Mouse (Mus musculus): ENCODE data around the gene Nacc2. TPM values are rescaled to one million over a fixed set of nuclear protein-coding genes. Genes with fewer than 3 reads are reported as not detected.

Nacc2 gene
- total and polyA plus RNA-seq, 3 experiments, result 19.0 to 31.8 (median 31.6) TPM

DNA sequence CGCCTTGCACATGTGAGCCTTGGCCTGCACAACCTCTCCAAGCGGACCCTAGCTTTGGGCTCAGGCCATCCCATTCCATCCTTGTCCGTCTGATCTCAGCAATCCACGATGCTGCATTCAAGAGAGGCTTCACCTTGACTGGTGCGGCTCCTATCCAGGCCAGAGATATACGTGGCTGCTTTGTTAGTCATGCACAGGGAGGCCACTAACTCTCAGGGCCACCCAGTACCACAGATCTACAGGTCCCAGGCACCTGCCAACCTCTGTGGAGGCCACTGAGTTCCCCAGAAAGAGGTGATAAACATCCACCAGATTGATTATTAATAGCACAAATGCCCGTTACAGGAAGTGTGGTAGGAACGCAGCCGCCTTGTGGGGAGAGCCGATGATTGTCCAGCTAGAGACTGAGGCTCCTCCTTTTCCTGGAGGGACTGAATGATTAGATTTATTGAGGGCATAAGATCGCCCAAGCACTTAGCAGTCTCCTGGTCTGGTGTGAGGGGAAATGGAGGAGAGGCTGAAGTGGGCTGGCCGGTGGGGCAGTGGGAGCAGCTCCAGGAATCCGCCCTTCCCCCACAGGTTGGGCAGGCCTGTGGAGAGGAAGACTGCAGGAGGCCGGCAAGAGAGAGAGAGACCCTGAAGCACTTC lies 81.7 kb downstream of the Nacc2 start:
- intact Hi-C loops (cut with DNase I), result no loop called here
- Histone ChIP-seq H3K4me3 (no peak overlapping the region), H3K79me2 (replicated peaks; ENCODE audit: control insufficient read depth, insufficient read depth, low read length) (no peaks in the 10 kb centered on the region), H3K27ac (no peak overlapping the region), H3K36me3 (ENCODE audit: control insufficient read depth, insufficient read depth, low read length) (no peaks in the 10 kb centered on the region), H3K4me1 (ENCODE audit: control insufficient read depth, insufficient read depth, low read length) (no peaks in the 10 kb centered on the region; the same call in 1 of the 2 replicates), H3K9ac (ENCODE audit: low read depth, low read length) (no peak overlapping the region), H3K27me3 (ENCODE audit: control insufficient read depth, insufficient read depth, low read length) (no peaks in the 10 kb centered on the region)
- TF ChIP-seq POLR2A (IDR thresholded peaks at IDR 0.05; ENCODE audit: insufficient read depth, low read depth, low read length) (no peak), CTCF (IDR thresholded peaks at IDR 0.05) (no peak), EP300 (IDR thresholded peaks at IDR 0.05; ENCODE audit: insufficient read depth, low read depth, low read length) (no peak)
- WGBS, result 42% methylated on average over 14 of the region's 14 CpGs
- no peak for DNase-seq

DNA sequence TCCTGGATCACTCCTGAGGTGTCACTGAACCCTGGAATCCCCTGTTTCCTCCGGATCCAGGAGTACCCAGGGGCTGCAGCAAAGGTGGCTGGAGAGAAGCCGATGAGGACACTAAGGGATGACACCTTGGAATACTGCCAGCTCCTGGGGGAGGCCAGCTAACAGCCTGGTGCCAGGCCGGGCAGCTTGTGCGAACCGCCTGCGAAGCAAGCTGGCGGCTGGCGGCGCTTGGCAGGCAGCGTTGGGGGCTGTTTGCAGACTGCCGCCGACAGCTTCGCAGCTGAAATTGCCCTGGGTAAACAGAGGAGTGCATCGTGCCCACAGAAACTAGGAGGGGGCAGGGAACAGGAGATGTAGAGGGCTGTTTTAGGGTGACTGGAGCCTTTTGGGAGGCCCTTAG lies 83.1 kb downstream of the Nacc2 start:
- Histone ChIP-seq H3K4me3 (no peak overlapping the region), H3K27me3 (ENCODE audit: control insufficient read depth, insufficient read depth, low read length) (no peaks in the 10 kb centered on the region), H3K27ac (no peak overlapping the region), H3K79me2 (replicated peaks; ENCODE audit: control insufficient read depth, insufficient read depth, low read length) (no peaks in the 10 kb centered on the region), H3K4me1 (ENCODE audit: control insufficient read depth, insufficient read depth, low read length) (no peaks in the 10 kb centered on the region; the same call in 1 of the 2 replicates), H3K36me3 (ENCODE audit: control insufficient read depth, insufficient read depth, low read length) (no peaks in the 10 kb centered on the region), H3K9ac (ENCODE audit: low read depth, low read length) (no peak overlapping the region)
- intact Hi-C loops (cut with DNase I), result no loop called here
- DNase-seq, result peak in 1 of 2 experiments; percentile 8
- TF ChIP-seq EP300 (IDR thresholded peaks at IDR 0.05; ENCODE audit: insufficient read depth, low read depth, low read length) (no peak), CTCF (IDR thresholded peaks at IDR 0.05) (no peak), POLR2A (IDR thresholded peaks at IDR 0.05; ENCODE audit: insufficient read depth, low read depth, low read length) (no peak)
- 52% methylated on average over 14 of the region's 14 CpGs for WGBS

DNA sequence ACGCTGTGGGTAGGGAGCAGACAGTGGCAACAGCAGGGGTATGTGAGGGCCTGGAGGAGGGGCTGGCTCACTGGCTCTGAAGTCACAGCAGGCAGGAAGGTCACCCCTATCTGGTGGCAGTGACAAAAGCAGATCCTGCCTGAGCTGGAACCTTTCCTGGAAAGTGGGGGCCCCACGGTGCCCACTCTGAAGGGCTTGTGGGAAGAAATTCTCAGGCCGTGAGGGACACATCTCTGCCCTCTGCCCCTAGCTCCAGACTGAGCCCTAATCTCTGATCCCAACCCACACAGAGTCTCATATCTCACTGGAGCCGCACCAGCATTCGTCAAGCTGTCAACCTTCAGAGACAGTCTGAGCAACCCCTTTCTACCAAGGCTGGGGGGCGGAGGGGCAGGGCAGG lies 85.6 kb downstream of the Nacc2 start:
- intact Hi-C loops (cut with DNase I), result no loop called here

DNA sequence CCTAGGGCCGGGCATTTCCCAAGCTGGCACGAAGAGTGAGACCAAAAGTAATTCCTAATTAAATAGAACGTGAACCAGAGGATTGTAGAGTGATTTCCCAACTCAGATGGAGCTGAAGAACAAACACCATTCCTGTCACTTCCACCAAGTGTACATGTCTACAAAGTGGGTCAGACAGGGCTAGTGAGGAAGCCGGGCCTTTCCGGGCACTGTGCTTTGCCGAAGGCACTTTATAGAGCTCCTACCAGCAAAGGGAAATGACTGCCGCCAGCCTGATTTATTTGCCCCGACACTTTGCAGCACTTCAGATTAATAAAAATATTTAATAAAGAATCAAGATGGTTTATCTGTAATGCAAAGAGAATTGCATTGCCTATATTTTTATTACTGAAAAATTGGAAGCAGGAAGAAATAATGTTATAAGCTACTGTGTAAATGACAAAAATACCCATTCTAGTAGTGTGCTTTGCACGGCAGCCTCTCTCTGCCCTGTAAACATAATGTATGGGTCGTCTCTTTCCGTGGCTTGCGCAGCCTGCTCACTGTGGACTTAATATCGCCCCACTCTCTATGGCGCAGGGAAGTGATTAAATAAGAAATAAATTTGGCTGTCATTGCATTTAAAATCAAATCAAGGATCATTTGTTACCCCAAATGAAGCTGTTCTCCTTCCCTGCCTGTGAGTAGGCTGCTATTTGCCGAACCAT lies 88.5 kb downstream of the Nacc2 start:
- 85% methylated on average over 15 of the region's 15 CpGs for WGBS
- Histone ChIP-seq H3K4me1 (ENCODE audit: control insufficient read depth, insufficient read depth, low read length) (no peaks in the 10 kb centered on the region; the same call in 1 of the 2 replicates), H3K79me2 (replicated peaks; ENCODE audit: control insufficient read depth, insufficient read depth, low read length) (no peaks in the 10 kb centered on the region), H3K27ac (no peak overlapping the region), H3K4me3 (no peak overlapping the region), H3K27me3 (ENCODE audit: control insufficient read depth, insufficient read depth, low read length) (no peaks in the 10 kb centered on the region), H3K36me3 (ENCODE audit: control insufficient read depth, insufficient read depth, low read length) (no peaks in the 10 kb centered on the region), H3K9ac (ENCODE audit: low read depth, low read length) (no peak overlapping the region)
- TF ChIP-seq POLR2A (IDR thresholded peaks at IDR 0.05; ENCODE audit: insufficient read depth, low read depth, low read length) (no peak), CTCF (IDR thresholded peaks at IDR 0.05) (no peak), EP300 (IDR thresholded peaks at IDR 0.05; ENCODE audit: insufficient read depth, low read depth, low read length) (no peak)
- no peak for DNase-seq
- intact Hi-C loops (cut with DNase I), result no loop called here

More for the DNA sequence above, 85.6 kb downstream of the Nacc2 start:
- H3K79me2 ChIP-seq (replicated peaks; ENCODE audit: control insufficient read depth, insufficient read depth, low read length), result no peaks in the 10 kb centered on the region
- no peaks in the 10 kb centered on the region for H3K36me3 ChIP-seq (ENCODE audit: control insufficient read depth, insufficient read depth, low read length)
- 19% methylated on average over 6 of the region's 6 CpGs for WGBS
- no peak overlapping the region for H3K27ac ChIP-seq
- no peak for DNase-seq
- no peak overlapping the region for H3K9ac ChIP-seq (ENCODE audit: low read depth, low read length)
- H3K4me3 ChIP-seq, result no peak overlapping the region
- TF ChIP-seq CTCF (IDR thresholded peaks at IDR 0.05), result no peak
- TF ChIP-seq EP300 (IDR thresholded peaks at IDR 0.05; ENCODE audit: insufficient read depth, low read depth, low read length), result no peak
- TF ChIP-seq POLR2A (IDR thresholded peaks at IDR 0.05; ENCODE audit: insufficient read depth, low read depth, low read length), result no peak
- no peaks in the 10 kb centered on the region for H3K27me3 ChIP-seq (ENCODE audit: control insufficient read depth, insufficient read depth, low read length)
- no peaks in the 10 kb centered on the region; the same call in 1 of the 2 replicates for H3K4me1 ChIP-seq (ENCODE audit: control insufficient read depth, insufficient read depth, low read length)

DNA sequence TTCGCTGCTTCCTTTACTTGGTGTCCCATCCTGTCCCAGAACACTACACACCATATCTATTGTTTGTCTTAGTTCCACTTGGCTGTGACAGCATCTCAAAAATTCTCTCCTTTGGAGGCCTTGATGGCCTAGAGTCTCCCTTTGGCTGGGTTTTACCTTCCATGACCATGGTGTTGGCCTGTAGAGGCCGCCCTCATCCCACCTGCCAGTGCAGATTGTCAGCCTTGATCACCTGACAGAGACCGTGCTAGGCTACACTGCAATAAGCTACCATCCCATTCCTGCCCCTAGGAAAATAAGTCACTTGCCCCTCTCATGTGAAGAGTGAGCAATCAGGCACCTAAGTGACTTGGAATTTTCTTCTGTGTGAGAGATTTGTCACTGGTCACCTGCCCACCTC lies 92.7 kb downstream of the Nacc2 start:
- intact Hi-C loops (cut with DNase I), result no loop called here
- DNase-seq, result no peak
- 51% methylated on average over 3 of the region's 3 CpGs for WGBS
- Histone ChIP-seq H3K4me3 (no peak overlapping the region), H3K9ac (ENCODE audit: low read depth, low read length) (no peak overlapping the region), H3K27ac (no peak overlapping the region), H3K36me3 (ENCODE audit: control insufficient read depth, insufficient read depth, low read length) (no peaks in the 10 kb centered on the region), H3K4me1 (ENCODE audit: control insufficient read depth, insufficient read depth, low read length) (no peaks in the 10 kb centered on the region), H3K27me3 (ENCODE audit: control insufficient read depth, insufficient read depth, low read length) (no peaks in the 10 kb centered on the region), H3K79me2 (replicated peaks; ENCODE audit: control insufficient read depth, insufficient read depth, low read length) (no peaks in the 10 kb centered on the region)
- TF ChIP-seq CTCF (IDR thresholded peaks at IDR 0.05) (peak; percentile 40), EP300 (IDR thresholded peaks at IDR 0.05; ENCODE audit: insufficient read depth, low read depth, low read length) (no peak)
